Mouse (Mus musculus) heart, postnatal 36 days (tissue): ENCODE measurements around the gene Swi5. TPM values are rescaled to one million over a fixed set of nuclear protein-coding genes. Genes with fewer than 3 reads are reported as not detected.

ENCODE experiments used
- DNase-seq, 2 experiments: peaks; one replicate each; pipeline ENCODE4 v3.0.0; 2021 to 2022
- intact Hi-C: fragments of 180-260 bp; cut with DNase I; formaldehyde crosslinking; loops from one replicate; pipeline ENCODE4 v1.15.1; 2025
- microRNA-seq, 2 experiments: library from miRNA; unstranded; fragments of <30 nt; microRNA quantifications; one replicate each; pipeline ENCODE4 v1.2.0; 2021; ENCODE audit warnings: borderline number of aligned reads in 2 of 2
- total RNA-seq, 2 experiments: library from RNA; stranded (reverse); gene quantifications; 2 replicates each; pipeline ENCODE4 v1.2.3; 2021

Gene Swi5
- total RNA-seq, 2 experiments from 2014 or later, result 188 to 208 TPM

DNA sequence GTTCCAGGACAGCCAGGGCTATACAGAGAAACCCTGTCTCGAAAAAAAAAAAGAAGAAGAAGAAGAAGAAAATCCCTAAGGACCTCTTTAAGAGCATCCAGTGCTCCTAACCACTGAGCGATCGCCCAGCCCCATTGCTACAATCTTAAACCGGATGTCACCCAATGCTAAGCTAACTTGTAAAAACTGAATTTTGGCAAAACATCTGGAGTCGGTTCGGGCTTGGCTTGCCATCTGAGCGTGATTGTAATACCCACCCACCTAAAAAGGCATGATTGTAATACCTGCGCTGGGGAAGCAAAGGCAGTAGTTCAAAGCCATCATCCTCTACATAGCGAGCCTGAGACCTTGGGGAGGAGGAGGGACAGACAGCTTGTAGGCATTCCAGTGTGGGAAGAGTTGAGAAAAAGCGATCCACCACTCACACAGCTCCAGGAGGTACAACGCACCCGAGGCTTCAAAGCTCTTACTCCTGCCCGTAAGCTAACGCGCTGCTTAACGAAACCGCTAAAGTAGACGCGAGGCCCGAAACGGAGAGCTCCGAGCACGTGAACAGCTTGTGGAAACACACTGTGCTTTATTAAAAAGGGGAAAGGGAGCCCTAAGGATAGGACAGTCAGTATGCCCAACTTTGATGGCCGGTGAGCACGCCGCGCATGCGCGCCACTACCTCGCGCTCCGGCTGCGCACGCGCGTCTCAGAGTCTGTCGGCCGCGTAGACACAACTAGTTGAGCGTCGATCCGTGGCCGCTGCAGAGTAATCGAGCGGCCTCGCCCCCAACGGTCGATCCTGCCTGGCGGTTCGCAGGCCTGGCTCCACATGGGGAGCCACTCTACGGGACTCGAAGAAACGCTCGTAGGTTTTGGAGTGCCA, 51.8 kb downstream of the Swi5 start, which contains the start of gene Pomt1:
Gene Pomt1 (plus strand): TSS at position 705 of the 874 bp plus-strand sequence.
- peak; percentile 89 to 90 for DNase-seq
- intact Hi-C loops, result loop anchor here (2.0 to 5.0 kb wide), 2 partner anchors 23 to 99 kb away; no protein-coding TSS in a partner anchor

DNA sequence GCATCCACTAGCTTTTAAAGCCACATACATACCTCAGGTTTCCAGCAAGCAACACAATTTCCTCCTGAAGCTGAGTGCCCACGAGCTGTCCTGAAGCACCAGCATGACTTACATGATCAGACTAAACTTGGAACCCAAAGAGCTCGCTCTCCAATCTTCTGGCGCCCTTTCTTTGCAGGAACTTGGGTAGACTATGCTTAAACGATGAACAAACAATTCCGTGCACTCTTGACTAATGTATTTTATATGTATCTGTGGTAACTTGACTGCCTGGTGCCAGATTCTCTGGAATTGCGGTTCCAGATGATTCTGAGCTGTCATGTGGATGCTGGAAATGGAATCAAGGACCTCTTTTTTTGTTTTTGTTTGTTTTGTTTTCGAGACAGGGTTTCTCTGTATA, 52.4 kb downstream of the Swi5 start:
- DNase-seq, result no peak
- intact Hi-C loops, result loop anchor here (5.0 kb wide), 1 partner anchor 98 kb away; no protein-coding TSS in a partner anchor

Small RNA genes lying within 50 kb of the gene (microRNA-seq; reads per million reads assigned to microRNA genes)
- gene Gm23363 (0 reads per million in 2 experiments), gene Mir199b (5.4 to 47.7 reads per million in 2 experiments)

Other genes with a start within 250 kb of the Swi5 start
- 10 to 100 TPM; 14.3 to 15.8 TPM for gene Fam78a, start 203.2 kb downstream of the Swi5 start, total RNA-seq
- 10 to 100 TPM; 24.7 to 32.1 TPM for gene Plpp7, start 192.5 kb downstream of the Swi5 start, total RNA-seq
- 10 to 100 TPM; 75.5 to 80.0 TPM for gene Prrc2b, start 137.0 kb downstream of the Swi5 start, total RNA-seq
- 10 to 100 TPM; 13.7 to 14.3 TPM for gene Pomt1, start 51.5 kb downstream of the Swi5 start, total RNA-seq
- gene Uck1, start 27.9 kb downstream of the Swi5 start, total RNA-seq, result 10 to 100 TPM; 22.9 to 24.1 TPM
- 10 to 100 TPM; 74.5 to 78.2 TPM for gene Golga2, start 691 bp downstream of the Swi5 start, total RNA-seq
- 10 to 100 TPM; 25.0 to 33.3 TPM for gene Ciz1, start 64.3 kb upstream of the Swi5 start, total RNA-seq
- 1 to 10 TPM; 4.0 TPM for gene Dnm1, start 65.3 kb upstream of the Swi5 start, total RNA-seq
- 10 to 100 TPM; 43.9 to 44.3 TPM for gene 1110008P14Rik, start 93.9 kb upstream of the Swi5 start, total RNA-seq
- 1 to 10 TPM; 3.1 to 7.0 TPM for gene Lcn2, start 100.2 kb upstream of the Swi5 start, total RNA-seq
- 10 to 100 TPM; 69.9 to 70.6 TPM for gene Ptges2, start 107.8 kb upstream of the Swi5 start, total RNA-seq
- gene Naif1, start 162.4 kb upstream of the Swi5 start, total RNA-seq, result 1 to 10 TPM; 3.1 to 3.8 TPM
- gene Slc25a25, start 163.4 kb upstream of the Swi5 start, total RNA-seq, result 10 to 100 TPM in 1 of 2 experiments, 1 to 10 TPM in 1; 4.8 to 12.4 TPM
- 10 to 100 TPM in 1 of 2 experiments, 1 to 10 TPM in 1; 8.9 to 10.6 TPM for gene Fam102a, start 247.3 kb upstream of the Swi5 start, total RNA-seq